Mouse (Mus musculus): ENCODE measurements around the gene Adarb1.

Gene Adarb1

GRCm38 (mm10) chr10:77418138-77418537 is at the start of gene Adarb1:
Gene Adarb1, minus strand, starts transcription at chr10:77418270.
- DNase-seq (ENCODE audit: low spot score in 2 of 2), result peak; percentile 74 to 92

- no peak for DNase-seq (ENCODE audit: low spot score in 2 of 2)
These were observed 49.3 kb upstream of the Adarb1 start for GRCm38 (mm10) chr10:77467407-77467806.

- no peak for DNase-seq (ENCODE audit: low spot score in 2 of 2)
These were observed 47.8 kb upstream of the Adarb1 start for GRCm38 (mm10) chr10:77465902-77466301.

- peak in 1 of 2 experiments; percentile 81 for DNase-seq (ENCODE audit: low spot score in 2 of 2)
These were observed 46.3 kb upstream of the Adarb1 start for GRCm38 (mm10) chr10:77464181-77464936.

- no peak for DNase-seq (ENCODE audit: low spot score in 2 of 2)
These were observed 43.1 kb upstream of the Adarb1 start for GRCm38 (mm10) chr10:77461161-77461560.

- no peak for DNase-seq (ENCODE audit: low spot score in 2 of 2)
These were observed 39.6 kb upstream of the Adarb1 start for GRCm38 (mm10) chr10:77457701-77458100.

GRCm38 (mm10) chr10:77456507-77456906 is 38.4 kb upstream of the Adarb1 start:
- DNase-seq (ENCODE audit: low spot score in 2 of 2), result no peak

GRCm38 (mm10) chr10:77455251-77456010 is 37.4 kb upstream of the Adarb1 start:
- DNase-seq (ENCODE audit: low spot score in 2 of 2), result no peak

- DNase-seq (ENCODE audit: low spot score in 2 of 2), result no peak
These were observed 36.7 kb upstream of the Adarb1 start for GRCm38 (mm10) chr10:77454795-77455194.

- no peak for DNase-seq (ENCODE audit: low spot score in 2 of 2)
These were observed 33.8 kb upstream of the Adarb1 start for GRCm38 (mm10) chr10:77451822-77452221.

GRCm38 (mm10) chr10:77450159-77450464 is 32.0 kb upstream of the Adarb1 start:
- no peak for DNase-seq (ENCODE audit: low spot score in 2 of 2)

- DNase-seq (ENCODE audit: low spot score in 2 of 2), result no peak
These were observed 31.5 kb upstream of the Adarb1 start for GRCm38 (mm10) chr10:77449315-77450158.

- DNase-seq (ENCODE audit: low spot score in 2 of 2), result no peak
These were observed 30.7 kb upstream of the Adarb1 start for GRCm38 (mm10) chr10:77448698-77449247.

GRCm38 (mm10) chr10:77448209-77448608 is 30.1 kb upstream of the Adarb1 start:
- DNase-seq (ENCODE audit: low spot score in 2 of 2), result no peak

- DNase-seq (ENCODE audit: low spot score in 2 of 2), result no peak
These were observed 29.7 kb upstream of the Adarb1 start for GRCm38 (mm10) chr10:77447755-77448154.

GRCm38 (mm10) chr10:77442250-77442649 is 24.2 kb upstream of the Adarb1 start:
- no peak for DNase-seq (ENCODE audit: low spot score in 2 of 2)

GRCm38 (mm10) chr10:77441812-77442211 is 23.7 kb upstream of the Adarb1 start:
- DNase-seq (ENCODE audit: low spot score in 2 of 2), result no peak

GRCm38 (mm10) chr10:77440841-77441755 is 23.0 kb upstream of the Adarb1 start:
- DNase-seq (ENCODE audit: low spot score in 2 of 2), result no peak

- no peak for DNase-seq (ENCODE audit: low spot score in 2 of 2)
These were observed 22.2 kb upstream of the Adarb1 start for GRCm38 (mm10) chr10:77440286-77440685.

GRCm38 (mm10) chr10:77439026-77439425 is 21.0 kb upstream of the Adarb1 start:
- DNase-seq (ENCODE audit: low spot score in 2 of 2), result no peak

- no peak for DNase-seq (ENCODE audit: low spot score in 2 of 2)
These were observed 20.0 kb upstream of the Adarb1 start for GRCm38 (mm10) chr10:77438021-77438420.

Measured in cerebellum, postnatal 4 days (tissue).